Mouse (Mus musculus): ENCODE measurements around the gene Iqcf4.
"Not testable (repeated sequence)": the region's sequence is repeated elsewhere in the genome, so short reads cannot be mapped to it uniquely, and the experiment has no call there.

The Iqcf4 gene

DNA sequence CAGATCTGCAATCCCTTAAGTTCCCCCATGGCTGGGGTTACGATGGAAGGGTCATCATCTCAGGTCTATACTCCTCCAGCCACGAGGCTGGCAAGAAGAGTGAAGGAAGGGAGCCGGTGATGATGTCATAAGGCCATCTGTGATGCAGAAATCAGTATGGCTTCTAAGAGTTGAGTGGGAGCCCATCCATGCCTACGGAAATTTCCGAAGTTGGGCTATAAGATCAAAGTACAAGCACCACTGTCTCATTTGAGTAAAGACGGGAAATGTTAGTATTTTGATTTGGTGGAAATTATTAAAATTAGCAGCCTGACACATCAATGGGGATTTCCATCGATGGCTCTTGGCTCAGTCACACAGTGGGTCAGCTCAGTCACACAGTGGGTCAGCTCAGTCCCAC, at the start of gene Iqcf4:
TSS of gene Iqcf4 (minus strand) at position 101 of the 400 bp plus-strand sequence.
- DNase-seq (ENCODE audit: extremely low read depth, low read depth) = no peak

DNA sequence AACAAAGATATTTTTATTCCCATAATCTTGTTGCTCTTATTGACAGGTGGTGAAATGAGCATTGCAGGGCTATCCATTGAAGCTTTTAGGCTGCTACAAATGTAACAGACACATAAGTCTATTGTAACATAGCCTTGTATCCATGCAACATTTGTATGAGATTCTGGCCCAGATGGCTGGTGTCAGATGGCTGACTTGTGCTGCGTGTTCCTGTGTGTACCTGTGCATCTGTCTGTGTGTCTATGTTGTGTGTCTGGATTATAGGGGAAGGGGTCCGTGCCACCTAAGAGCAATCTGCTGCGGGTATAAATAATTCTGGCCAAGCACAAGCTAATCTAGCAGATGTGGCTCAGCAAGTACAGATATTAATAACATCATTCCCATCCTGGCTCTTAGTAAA, 46.7 kb upstream of the Iqcf4 start:
- no peak for DNase-seq (ENCODE audit: extremely low read depth, low read depth)

DNA sequence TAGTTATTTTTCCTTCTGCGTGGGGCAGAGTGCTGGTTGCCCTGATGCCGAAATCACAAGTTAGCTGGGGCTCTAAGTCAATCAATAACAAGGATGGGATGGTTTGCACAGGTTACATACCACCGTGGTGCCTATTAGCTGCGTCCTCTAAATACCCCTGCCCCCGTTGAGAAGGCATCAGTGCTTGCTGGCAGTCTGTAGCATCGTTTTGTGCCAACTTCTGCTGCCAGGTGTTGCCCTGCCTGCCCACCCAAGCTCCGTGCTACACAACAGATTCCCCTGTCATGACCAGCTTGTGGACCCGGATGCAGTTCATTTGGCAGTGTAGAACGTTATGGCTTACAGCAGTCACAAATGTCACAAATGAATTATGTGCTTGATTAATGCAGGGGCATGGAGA, 45.5 kb upstream of the Iqcf4 start:
- DNase-seq (ENCODE audit: extremely low read depth, low read depth) = no peak

DNA sequence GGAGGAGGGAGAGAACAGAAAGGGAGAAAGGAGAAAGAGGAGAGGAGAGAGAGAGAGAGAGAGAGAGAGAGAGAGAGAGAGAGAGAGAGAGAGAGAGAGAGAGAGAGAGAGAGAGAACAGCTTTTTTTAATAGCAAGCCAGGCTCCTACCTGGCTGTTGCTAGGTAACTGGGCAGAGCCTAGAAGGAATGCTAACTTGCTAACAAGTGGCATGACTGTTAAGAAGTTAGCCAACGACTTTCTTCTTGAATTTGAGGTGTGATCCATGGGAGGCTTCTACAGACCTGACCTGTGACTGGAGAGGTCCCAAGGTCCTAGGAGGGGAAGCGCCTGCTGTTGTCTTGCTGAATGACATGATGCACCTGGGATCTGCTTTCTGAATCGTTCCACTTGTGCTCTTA, 43.8 kb upstream of the Iqcf4 start:
- DNase-seq (ENCODE audit: extremely low read depth, low read depth) = no peak

DNA sequence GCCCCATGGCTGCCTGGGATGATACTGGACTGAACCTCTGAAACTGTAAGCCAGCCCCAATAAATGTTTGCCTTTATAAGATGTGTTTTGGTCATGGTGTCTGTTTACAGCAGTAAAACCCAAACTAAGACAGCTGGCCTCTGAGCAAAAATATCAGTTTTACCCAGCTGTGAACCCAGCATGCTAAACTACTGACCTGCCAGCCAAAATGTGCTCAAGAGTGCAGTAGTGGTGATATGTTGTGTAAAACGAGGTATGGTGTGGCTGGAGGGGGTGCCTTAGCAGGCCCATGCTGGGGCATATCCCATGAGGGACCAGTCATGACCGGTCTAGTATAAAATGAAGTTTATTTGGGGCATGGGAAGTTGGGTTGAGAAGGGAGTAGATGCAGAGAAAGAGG, 43.2 kb upstream of the Iqcf4 start:
- no peak for DNase-seq (ENCODE audit: extremely low read depth, low read depth)

DNA sequence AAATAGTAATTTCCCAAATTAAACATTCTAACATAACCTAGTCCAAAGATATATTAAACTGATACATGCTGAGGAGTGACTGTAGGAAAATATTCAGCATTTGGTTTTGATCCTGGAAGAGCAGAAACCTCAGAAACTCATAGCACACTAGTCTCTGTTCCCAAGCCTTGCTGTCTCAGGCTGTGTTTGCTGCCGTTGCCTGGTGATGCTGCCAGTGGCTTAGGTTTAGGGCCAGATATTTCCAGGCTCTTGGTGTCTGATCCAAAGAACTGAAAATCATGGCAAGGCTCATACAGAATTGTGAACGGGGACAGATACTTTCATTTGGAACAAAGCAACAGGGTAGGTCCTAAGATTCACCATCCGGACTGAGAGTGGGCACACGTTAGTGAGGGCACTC, 39.9 kb upstream of the Iqcf4 start:
- no peak for DNase-seq (ENCODE audit: extremely low read depth, low read depth)

DNA sequence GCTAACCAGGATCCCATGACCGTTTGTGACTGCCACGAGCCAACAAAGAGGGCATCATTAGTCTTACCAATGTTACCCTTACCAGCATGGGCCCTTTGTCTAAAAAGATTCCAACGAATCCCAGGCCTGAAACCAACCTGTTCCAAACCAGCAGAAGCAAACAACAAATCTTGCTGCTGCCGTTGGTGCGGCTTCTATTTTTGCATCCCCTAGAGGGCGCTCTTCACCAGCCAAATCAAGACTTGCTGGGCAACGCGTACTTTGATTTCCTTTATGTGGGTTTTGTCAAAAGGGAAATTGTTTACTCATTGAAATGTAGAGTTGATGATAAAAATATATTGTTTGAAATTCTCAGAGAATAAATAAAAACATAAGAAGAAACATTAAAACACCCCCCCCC, 29.8 kb upstream of the Iqcf4 start:
- DNase-seq (ENCODE audit: extremely low read depth, low read depth) = peak; percentile 15

DNA sequence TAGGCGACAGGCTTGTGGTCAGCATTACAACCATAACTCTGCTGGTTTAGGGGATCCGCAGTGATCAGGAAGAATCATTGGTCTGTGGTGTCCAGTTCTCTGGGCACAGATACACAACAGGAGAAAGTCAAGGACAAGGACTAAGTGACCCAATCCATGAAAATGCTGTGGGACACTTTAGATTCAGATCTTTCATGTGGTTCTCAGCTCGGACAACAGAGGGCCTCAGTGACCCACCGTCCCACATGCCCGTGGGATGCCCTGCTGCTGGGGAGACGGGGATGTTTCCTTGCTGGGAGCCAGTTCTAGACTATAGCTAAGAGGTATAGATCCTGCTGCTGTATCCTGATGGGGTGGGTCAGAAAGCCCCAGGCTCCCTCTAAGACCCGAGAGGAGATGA, 27.7 kb upstream of the Iqcf4 start:
- DNase-seq (ENCODE audit: extremely low read depth, low read depth) = no peak

DNA sequence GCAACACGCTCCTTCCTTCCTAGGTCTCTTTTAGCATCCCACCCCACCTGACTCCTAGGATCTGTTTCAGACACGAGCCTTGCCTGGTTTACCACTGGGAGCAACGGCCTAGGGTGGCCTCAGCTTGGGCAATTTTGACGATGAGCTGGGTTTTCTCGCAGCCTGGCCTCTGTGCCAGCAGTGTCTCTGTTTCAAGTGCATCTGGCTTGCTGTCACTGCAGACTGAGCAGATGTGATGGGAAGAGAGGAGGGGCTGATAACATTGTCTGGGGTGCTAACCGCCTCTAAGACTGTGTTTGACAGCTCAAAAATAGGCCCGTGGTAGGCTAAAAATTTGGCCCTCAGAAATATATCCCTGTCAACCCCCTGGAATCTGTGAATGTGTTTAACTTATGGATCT, 25.0 kb upstream of the Iqcf4 start:
- DNase-seq (ENCODE audit: extremely low read depth, low read depth) = no peak

DNA sequence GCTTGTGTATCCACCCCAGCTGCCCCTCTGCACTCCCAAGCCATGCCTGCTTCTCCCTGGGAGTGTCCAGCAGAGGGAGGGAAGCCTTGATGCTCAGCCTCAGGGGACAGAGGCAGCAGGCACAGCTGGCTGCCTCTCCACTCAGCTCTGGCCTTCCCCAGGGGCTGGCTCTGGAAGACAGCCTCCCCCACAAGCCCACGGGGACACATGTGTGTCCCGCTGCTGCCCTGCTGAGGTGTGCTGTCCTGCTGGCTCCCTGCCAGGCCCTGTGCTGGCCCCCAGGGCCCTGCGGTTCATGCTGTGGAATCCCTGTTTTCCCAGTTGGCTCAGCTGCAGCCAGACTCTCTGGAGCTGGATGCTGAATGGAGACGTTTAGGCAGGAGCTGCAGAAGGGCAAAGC, 24.6 kb upstream of the Iqcf4 start:
- not testable (repeated sequence) for DNase-seq (ENCODE audit: extremely low read depth, low read depth)

DNA sequence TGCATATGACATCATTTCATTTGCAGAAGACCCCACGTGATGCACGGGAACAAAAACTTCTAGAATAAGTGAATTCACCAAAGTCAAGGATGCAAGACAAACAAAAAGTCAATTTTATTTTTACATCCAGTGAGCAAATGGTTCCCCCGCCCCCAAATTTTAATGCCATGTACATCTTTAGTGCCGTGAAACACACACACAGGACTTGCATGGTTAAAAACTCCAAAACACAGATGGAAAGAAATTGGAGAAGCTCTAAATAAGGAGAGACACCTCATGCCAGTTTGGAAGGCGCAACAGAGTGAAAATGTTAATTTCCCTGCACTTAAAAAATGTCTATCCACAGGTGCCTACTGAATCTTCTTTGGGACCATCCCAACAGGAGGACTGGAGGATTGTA, 21.4 kb upstream of the Iqcf4 start:
- DNase-seq (ENCODE audit: extremely low read depth, low read depth) = no peak

DNA sequence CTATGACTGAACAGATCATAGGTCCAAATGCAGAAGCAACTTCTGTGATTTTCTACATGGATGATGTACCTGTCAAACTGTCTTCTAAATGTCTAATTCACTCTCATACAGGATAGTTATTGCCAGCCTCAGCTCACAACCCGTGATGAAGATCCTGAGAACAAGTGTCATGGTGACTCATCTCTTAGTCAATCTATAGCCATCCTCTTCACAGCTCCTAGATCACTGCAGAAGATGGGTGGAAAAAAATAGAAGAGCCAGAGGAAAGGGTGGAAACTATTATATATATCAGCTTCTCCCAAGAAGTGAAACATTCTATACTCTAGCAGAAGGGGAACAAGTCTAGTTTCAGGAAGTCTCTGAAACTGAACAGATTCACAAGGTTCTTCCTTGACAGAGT, 11.8 kb upstream of the Iqcf4 start:
- DNase-seq (ENCODE audit: extremely low read depth, low read depth) = no peak

DNA sequence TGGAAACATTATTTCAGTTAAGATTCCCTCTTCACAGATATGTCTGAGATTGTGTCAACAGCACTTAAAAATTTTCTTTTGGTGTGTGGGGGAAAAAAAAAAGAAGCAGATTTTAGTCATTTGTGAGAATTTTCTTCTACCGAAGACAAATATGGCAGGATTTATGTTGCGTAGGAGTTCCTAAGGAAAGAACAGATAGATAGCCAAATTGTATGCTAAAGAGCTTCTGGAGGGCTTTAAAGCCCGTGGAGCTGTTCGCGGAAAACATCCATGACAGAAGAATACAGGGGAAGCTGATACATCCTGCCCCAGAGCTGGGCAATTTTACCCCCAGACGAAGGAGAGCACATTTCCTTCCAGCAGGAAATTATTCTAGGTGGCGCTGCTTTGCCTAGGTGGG, 9.2 kb upstream of the Iqcf4 start:
- no peak for DNase-seq (ENCODE audit: extremely low read depth, low read depth)

DNA sequence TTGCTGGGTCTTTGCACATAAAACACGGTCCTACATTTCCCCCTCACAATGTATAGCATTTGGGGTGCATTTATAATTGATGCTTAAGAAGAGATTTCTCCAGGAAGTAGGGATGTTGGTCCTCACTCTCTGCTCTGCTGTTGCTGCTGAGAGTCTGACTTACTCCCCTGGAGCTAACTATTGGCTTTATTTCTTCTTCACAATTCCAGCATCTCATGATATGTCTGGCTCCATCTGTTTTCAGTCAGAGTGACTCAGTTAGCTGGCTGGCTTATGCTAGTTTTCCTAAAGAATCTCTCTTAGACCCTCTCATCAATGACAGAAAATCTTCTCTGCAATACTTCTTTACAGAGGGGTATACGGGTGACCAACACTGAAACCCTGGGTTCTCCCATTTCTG, 5.3 kb upstream of the Iqcf4 start:
- no peak for DNase-seq (ENCODE audit: extremely low read depth, low read depth)

DNA sequence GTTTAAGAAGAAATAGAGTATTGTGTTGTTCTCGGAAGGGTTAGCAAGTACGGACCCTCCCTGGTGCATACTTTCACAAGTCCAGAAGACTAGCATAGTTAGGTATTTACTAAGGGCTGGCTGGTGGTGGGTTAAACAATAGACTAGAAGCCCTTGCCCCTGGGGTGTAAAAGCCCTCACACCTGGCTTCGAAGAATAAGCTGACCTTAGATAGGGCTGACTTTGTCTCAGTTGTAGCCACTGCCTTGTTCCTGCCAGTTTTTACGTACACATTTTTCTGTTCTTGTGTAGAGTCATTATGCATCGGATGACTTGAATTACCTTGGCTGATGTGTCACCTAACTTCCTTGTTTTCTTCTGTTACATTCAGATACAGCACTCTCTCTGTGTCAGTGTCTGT, 2.6 kb upstream of the Iqcf4 start:
- DNase-seq (ENCODE audit: extremely low read depth, low read depth) = no peak

DNA sequence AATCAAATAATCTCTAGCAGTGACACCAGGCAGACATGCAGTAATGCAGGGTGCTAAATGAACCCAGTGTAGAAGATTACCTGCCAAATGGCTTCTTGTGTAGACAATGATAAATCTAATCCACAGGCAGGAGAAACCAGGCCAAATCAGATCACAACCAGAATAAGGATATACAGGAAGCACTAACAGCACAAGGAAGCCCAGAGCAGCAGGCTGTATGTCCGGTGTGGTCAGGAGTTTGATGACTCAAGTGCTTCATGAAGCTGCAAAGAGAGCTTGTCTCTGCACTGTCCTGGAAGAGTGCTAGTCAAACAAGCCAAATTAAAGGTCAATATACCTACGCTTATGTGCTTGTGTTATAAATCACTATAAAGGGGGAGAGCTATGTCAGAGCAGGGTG, 1.4 kb upstream of the Iqcf4 start:
- no peak for DNase-seq (ENCODE audit: extremely low read depth, low read depth)

DNA sequence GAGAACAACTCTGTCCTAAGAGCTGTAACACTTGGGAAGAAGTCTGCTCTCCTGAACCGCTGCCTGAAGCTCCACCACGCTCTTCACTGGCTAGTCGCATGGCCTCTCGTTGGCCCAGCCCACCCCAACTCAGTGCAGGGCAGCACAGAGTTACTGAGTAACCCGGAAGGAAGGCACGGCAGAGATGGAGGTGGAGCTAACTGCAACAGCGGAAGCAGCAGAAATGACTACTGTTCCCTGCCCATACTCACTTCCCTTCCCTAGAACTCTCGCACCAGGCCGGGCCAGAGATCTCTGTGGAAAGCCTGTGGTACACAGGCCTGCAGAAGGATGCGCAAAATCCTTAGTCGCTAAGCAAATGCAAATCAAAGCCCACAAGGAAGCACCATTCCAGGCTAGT, 4.4 kb downstream of the Iqcf4 start:
- no peak for DNase-seq (ENCODE audit: extremely low read depth, low read depth)

DNA sequence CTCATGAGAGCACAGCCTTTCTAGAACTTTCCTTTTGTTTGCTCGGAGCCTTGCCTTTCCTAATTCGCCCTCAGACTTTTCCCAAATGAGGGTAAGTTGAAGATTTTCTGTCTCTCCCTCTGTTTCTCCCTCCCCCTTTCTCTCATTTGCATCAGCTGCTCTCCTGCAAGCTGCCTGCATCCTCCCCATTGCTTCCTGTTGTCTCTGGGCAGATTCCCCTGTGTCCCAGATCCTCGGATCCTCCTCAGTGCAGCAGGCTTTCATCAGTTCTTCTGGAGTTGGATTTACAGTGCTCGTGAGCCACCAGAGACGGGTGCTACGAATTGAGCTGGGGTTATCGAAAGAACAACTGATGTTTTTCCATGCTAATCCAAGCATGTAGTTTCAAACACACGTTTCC, 6.8 kb downstream of the Iqcf4 start:
- DNase-seq (ENCODE audit: extremely low read depth, low read depth) = no peak

DNA sequence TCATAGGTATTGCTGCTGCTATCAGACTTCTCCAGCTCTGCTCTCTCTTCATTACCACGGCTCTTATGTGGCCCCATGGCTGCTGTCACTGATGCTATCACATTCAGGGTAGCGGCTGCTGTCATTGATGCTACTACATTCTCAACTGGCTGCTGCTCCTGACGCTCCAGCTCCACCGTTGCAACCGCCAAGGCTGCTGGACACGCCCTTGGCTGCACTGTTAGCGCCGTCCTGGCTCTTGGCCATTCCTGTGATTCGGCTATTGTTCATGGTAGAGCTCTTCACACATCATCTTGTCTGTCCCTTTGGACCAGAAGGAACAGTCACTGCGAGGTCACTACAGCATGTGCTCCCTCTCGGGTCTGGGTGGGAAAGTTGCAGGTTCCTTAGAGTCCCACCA, 8.5 kb downstream of the Iqcf4 start:
- no peak for DNase-seq (ENCODE audit: extremely low read depth, low read depth)

DNA sequence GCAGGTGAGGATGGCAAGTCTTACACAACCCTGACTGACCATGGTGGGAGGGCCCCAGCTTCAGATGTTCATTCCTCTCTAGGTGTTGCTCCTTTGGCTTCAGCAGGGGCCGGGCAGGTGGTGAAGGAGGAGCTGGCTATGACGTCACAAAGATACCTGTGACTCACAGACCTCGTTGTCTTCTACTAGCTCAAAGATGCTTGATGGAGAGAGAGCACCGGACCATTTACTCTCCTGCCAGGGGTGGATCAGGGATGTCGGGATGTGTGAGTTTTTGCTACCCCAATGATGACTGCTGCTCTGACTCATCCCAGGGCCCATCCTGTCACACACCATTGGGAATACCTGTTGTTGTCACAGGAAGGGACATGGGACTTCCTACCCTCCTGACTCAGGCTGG, 9.3 kb downstream of the Iqcf4 start, which contains the start of gene Iqcf3:
TSS of gene Iqcf3 (minus strand) at position 101 of the 400 bp plus-strand sequence.
- DNase-seq (ENCODE audit: extremely low read depth, low read depth) = no peak

DNA sequence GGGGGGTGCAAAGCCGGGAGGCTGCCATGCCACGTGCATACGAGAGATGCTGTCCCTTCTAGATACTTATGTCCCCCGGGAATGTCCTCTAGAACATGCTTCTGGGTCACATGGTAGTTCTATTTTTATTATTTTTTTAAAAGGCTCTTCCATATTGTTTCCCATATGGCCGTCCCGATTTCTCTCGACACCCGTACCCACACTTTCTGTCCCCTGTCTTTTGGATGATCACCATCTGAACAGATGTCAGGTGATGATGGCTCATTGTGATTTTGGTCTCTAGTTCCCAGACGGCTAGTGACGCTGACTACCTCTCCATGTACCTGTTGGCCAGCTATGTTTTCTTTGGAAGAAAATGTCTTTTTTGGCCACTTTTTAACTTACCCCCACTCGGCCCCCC, 35.8 kb downstream of the Iqcf4 start:
- DNase-seq (ENCODE audit: extremely low read depth, low read depth) = no peak

DNA sequence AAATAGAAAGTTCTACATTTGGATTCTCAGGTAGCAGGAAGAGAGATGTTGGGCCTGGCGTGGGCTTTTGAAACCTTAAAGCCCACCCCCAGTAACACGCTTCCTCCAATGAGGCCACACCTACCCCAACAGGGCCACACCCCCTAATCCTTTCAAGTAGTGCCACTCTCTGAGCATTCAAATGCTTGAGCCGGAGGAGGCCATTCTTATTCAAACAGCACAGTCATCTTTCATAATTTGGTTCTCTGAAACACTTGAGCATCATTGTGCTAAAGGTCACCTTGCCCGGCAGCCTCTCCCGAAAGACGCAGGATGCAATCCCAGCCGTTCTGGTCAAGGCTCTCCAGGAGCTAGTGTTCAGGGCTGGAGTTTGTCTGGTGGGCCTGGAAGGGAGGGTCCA, 36.5 kb downstream of the Iqcf4 start:
- DNase-seq (ENCODE audit: extremely low read depth, low read depth) = no peak

DNA sequence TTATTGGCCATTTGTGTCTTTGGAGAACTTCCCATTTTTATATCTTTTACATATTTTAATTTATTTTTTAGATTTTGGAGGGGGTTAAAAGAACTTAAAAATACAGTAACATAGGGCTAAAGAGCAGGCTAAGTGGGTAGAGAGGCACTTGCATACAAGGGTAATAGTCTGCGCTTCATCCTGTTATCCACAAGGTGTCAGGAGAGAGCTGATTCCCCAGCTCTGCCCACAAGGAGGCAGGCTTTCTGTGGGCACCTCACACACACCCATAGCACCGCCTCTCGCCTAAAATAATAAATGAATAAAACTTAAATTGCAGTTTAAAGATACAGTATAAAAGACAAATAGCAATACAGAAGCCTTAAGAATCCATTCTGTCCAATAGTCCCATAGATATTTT, 39.0 kb downstream of the Iqcf4 start:
- peak; percentile 43 for DNase-seq (ENCODE audit: extremely low read depth, low read depth)

DNA sequence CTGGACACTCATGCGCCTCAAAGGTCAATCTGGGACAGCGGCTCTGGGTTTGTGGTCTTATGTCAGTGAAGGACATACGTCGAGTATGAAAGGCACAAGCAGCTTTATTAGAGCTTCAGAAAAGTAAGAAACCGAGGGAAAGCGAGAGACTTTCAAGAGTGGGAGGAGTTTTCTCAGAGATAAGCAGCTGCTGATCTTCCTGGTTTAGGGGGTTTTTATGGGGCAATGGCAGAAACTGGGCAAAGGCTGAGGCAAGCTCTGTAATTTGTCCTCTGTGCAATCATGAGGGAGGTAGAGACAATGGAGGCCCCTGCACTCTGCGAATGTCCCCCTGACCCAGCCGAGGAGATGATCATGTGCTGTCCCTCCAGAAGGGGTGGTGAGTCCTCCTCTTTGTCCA, 50.9 kb downstream of the Iqcf4 start:
- DNase-seq (ENCODE audit: extremely low read depth, low read depth) = peak; percentile 29

DNA sequence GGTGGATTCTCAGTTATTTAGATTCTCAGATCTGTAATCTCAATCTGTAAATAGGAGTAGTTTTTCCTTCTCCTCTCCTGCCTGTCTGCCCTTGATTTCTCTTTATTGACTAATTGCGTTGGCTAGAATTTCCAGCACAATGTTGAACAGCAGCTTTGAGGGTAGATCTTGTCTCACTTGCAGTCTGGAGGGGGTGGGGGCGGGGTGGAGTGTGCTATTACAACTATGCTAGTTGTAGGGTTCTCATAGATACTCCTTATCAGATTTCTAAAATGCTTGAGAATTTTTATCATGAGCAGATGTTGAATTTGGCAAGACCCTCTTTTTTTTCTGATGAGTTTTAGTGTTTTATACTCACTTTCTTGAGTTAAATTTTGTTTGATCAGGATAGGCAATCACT, 51.4 kb downstream of the Iqcf4 start:
- no peak for DNase-seq (ENCODE audit: extremely low read depth, low read depth)

All from MEL-GATA-1-ER (cell line).